Mouse (Mus musculus) thymus, postnatal 14 days (tissue): ENCODE measurements around the gene Gm45213.

Experiments used
- DNase-seq: peaks from one replicate; pipeline ENCODE4 v3.0.0; 2021

Gene Gm45213

DNA sequence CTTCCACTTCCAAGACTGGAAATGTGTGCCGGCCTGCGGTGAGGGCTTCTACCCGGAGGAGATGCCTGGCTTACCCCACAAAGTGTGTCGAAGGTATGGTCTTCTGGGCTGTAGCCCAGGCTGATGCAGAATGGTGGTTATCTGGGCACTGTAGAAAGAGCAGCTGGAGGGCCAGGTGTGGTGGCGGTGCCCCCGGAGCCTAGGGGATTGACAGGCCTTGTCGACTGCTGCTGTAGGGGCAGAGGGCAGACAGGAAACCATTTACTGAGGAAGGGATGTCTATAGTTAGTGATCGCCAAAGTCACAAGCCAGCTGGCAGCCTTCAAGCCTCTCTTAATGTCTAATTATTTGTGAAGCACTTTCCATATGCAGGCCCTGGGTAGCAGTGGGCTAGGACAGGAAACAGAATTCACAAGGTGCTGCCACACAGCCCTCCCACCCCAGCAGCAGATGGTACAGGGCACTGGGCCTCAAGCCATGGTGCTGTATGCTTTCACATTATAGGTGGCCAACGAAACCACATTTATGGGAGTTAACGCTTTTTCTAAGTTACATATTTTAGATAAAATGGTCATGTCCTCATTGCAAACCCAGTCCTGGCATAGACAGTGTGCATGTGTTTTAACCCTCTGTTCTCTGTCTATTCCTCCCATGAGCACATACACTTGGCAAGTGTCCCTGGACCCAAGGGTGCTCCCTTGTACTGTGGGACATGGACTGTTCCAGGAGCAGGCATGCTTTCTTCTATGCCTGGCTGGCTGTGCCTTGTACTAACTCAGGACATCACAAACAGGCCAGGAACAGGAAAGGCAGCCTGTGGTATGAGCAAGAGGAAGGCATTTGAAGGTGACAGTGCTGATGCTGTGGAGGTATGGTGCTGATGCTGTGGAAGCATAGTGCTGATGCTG is at the start of gene Gm45213:
TSS of gene Gm45213 (plus strand) at position 51 of the 908 bp plus-strand sequence.
- DNase-seq = peak; percentile 33

DNA sequence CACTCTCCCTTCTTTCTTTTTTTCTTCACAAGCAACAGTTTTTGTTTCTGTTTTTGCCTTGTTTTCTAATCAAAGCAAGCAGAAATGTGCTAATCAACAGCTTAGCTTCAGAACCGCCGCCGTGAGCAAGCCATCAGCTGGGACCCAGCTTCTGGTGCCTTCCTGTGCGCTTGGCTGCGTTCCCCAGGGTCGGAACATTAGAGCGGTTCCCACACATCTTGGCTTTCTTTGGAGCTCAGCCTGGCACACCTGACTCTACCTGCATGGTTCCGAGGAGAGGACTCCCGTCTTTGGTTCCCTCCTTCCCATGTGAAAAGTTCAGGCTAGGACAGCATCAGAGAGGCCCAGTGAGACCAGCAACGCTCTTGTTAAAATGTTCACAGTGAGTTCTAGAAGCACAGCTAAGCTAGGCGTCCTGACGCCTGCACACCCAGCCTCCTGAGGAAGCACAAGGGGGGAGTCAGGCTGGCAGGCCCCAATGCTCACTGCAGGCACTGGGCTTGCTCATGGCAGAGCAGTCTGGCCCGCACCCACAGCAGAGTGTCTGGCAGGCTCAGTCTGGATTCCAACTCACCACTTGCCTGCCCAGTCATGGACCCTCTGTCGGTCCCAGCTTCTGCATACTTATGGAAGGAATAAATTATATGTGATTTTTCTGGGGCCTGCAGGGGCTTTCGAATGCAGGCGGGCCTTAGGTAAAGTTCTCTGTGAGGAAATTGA is 42.2 kb upstream of the Gm45213 start:
- no peak for DNase-seq

DNA sequence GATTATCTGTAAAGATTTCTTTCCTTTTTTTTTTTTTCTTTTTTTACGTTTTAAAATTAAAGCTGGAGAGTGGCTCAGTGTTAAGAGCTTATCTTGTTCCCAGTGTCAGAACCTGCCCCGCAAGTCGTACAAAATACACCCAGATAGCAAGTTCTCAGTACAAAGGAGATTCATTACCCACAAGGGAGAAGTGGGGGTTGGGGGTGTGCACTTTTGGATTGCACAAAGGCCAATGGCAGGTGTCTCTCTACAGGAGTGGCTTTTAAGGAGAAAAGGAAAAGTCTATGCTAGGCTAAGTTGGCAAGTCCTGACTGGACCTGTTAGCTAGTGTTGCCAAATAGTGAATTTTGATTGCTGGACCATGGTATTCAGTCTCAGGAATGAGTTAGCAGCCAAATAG is 41.6 kb upstream of the Gm45213 start:
- DNase-seq = no peak

DNA sequence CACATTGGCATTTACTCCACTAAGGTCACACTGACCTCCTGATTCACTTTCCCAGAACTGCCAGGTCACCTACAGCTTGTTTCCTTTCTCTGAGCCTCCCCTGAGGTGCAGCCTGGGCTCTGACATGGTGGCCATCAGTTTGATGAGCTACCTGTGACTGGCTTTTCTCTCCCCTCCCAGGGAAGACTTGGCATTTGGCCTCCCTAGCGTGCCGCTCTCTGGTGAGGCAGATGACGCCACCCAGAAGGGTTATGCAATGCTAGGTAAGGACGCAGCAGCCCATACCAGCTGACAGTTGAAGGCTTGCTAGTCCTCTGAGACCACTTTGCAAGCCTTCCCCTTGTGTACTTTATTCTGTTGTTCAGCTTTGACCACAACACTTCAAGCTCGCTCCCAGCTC is 40.0 kb upstream of the Gm45213 start:
- no peak for DNase-seq

DNA sequence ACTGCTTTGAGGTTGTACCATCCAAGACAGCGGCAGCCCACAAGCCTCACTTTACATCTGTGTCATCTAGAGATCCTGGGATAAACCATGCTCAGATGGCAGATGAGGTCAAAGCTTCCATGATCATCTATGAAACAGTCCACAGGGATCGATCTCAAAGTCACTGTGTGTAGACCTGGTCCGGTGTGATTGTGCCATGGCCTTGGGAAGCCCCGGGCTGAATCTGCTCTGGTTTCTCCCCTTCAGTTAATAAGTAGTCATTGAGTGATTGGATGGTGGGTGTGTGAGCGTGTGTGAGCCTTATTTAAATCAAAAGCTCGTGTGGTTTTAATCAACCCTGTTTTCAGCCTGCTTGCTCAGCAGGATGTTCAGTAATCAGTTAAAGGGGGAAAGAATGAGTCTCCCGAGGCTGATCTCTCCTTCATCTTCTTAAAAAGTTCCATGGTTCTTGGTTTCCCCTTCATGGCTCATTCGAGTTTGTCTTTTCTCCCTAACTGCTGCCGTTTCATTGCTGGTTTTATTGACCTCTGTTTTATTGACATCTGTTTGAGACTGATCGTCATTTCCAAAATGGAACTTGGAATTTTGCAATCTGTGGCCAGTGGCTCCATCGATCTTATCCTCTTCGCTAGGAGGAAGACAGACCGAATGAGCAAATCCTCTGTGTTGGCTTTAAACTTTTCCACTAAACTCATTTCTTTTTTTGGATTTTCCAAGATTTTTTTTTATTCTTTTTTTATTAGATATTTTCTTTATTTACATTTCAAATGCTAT is 39.4 kb upstream of the Gm45213 start:
- no peak for DNase-seq

DNA sequence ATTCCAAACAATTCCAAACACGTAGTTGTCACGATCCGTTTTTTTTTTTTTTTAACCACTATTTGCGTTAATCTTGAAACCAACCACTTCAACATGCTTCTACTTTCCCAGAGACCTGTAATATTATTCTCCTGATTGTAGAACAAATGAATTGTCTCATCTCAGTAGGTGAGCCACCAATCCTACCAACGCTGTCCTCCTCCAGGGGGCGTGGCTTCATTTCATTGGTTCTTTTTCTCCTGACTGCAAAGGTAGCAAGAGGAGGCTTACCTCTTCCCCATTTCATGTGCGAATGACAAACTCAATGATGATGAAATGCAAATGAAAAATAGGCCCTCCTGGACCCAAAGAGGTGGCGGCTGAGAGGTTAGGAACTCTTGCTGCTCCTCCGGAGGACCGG is 38.3 kb upstream of the Gm45213 start:
- no peak for DNase-seq

DNA sequence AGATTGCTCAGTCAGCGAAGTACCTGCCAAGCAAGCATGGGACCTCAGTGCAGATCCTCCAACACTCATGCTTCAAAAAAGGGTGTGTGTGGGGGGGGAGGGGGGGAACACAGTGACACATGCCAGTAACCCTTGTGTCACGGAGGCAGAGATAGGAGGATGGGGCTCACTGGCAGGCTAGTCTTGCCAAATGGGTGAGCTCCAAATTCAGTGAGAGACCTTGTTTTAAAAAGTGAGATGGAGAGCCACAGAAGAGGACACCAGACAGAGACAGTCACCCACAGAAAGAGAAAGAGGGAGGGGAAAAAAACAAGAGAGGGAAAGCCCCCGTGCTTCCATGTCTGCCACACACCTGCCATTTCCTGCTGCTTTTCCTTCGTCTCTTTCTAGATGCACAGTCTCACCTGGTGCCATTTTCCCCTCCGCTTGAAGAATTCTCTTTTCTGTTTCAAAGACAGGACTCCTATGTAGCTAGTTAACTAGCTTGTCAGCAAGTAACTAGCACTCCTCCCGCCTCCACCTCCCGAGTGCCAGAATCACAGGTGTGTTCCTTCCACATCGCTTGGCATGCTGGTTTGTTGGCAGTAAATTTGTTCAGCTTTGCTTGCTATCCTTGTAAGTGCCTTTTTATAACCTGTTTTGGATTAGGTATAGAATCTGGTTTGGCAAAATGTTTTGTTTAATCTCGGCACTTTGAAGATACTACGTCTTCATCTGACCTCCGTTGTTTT is 35.1 kb upstream of the Gm45213 start:
- DNase-seq = no peak

DNA sequence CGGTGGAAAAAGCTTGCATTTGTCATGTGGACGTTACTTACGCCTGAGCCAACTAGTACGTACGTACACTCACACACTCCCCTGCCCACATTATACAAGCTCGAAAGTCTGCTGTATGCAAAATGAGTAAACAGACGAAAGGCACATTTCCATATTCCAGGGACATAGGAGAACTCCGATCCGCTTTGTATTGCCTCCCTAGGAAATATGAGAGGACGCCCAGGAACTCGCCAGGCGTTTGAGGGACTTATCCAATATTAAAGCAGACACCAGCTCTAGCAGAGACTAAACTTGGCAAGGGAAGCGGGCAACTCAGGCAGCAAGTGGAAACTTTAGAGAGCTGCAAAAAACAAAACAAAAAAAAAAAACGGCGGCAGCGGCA is 34.5 kb upstream of the Gm45213 start:
- DNase-seq = no peak

DNA sequence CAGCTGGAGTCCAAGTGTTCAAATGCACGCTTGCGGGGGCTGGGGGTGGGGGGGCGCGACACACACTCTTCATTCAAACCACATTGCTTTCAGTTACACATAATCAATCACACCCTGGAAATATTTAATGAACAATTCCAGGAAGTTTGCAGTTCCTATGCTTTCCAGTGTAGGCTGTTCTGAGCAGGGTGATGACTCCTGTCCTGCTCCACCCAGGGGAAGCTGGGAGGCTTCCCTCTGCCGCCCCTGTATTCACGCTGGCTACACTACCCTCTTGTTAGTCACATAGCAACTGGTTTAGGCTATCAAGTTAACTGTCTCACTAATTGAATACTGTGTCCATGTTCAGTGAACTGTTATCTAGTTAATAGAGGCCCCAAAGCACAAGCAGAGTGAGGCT is 32.9 kb upstream of the Gm45213 start:
- no peak for DNase-seq

DNA sequence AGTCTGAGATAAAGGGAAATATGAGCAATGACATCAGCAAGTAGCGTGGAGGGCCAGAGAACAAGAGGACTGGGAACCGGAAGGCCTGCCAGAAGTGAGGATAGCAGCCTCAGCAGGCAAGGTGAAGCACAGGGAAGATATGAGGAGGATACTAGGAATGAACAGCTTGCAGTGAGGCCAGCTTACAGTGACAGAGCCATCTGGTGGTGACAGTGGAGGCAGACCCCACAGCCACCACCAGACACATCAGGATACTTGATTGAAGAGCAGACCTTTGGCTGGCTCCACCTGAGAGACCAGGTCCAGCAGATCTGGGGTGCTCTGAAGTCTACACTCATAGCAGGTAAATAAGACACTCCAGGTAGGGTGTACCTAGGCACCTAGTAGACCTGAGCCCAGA is 15.7 kb upstream of the Gm45213 start:
- no peak for DNase-seq

DNA sequence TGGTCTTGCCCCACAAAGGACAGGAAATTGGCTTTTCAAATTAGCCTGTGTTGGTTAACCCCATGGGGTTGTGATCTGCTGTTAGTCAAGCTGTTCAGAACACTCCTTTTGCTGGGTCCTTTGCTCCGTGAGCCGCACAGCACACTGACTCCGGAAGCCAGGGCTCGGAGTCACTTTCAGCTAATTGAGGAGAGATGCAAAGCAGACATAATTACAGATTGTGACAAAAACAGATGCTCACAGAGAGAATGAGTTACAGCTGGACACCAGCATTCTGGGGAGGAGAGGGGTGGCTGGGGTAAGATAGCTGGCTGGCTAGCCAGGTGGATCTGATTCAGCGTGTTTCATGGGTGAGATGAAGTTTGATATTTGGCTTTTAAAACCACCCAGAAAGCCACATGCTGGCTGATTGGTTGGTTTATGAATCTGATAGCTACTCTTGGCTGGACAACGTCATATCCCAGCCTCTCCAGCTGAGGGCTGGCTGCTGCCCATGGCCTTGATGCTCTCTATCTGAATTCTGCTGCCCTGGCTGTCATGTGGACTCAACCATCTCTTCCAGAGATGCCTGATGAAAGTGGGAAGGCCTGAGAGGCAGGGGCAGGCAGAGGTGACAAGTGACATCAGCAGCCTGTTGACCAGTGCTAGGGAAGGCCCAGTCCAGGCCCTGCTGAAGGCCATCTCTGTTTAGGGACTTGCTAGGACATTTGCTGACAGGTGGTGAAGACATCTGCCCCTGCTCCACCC is 14.5 kb upstream of the Gm45213 start:
- DNase-seq = no peak

DNA sequence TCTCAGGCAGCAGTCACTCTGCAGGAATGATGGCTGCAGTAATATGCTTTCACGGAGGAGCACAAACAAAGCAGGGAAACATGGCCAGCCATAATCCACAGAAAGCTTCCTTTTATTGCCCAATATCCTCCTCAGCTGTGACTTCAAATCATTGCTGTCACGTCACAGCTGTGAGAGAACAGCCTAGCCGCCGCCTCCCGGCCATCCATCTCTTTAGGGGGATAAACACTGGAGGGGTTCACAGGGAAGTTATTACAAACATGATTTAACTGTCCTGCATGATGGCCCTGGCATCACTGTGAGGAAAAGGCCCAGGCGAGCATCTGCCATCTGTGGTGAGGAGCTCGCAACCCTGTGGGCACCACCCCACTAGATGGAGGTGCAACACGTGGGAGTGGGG is 6.6 kb upstream of the Gm45213 start:
- no peak for DNase-seq

DNA sequence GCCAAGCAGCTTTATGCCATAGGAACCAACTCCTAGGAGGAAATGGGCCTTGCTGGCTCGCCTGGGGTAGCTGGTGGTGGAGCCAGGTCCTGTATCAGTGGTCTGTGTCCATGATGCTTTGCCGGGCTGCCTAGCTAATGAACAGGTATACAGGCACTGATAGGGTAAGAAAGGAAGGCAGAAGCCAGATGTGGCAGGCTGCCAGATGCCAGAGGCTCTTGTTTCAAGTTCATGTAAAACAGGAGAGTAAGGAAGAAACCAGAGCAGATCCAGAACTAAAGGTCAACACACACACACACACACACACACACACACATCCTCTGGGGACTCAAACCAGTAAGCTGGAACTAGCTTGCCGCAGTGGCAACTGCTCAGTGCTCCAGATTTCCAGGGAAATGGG is 5.1 kb upstream of the Gm45213 start:
- DNase-seq = no peak

DNA sequence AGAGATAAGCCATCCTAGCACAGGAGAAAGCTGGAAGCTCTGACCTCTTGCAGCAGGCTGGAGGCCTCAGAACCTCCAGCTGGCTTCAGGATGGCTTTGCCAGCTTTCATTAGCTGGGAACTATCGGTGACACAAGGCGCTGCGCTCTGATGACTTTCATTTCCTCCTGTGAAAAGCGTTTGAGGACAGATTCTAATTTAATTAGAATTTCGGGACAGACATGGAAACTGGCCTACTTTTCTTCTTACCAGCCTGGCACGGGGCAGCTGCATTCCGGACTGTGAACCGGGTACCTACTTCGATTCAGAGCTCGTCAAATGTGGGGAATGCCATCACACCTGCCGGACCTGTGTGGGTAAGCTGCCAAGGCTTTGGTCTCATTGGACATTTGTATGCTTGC is 4.7 kb upstream of the Gm45213 start:
- DNase-seq = no peak

DNA sequence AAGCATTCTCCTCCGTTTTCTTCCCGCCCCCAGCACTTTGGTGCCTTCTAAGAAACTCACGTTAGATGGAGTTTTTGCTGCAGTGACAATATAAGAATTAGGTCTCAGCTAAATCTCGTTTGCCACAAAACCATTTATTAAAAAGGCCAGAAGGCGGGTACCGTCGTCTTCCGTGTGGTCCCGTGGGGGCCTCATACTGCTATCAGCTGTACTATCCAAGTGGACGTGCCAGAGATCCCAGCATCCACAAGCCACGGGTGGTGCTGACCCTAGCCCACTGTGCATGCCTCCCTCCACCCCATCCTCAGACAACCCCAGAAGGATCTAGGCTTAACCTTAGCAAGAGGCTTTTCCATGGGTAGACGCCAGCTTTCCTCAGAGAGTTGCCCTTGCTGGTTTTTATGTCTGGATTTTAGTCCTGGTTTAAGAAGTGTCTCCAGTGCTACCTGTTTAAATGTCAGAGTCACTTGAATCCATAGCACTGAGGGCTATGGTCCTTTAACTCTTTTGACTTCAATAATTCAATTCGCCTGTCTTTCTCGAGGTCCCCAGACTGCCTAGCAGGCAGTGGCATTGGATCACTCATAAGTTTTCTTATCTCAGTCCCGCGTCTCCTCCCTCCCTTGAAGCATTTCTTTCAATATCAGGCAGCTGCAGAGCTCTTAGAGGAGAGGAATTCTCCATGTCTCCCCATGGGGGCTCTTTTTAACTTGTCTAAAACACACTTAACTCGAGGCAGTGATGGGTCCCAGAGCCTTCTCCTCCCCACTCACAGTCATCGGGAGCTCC is 3.2 kb upstream of the Gm45213 start:
- no peak for DNase-seq

DNA sequence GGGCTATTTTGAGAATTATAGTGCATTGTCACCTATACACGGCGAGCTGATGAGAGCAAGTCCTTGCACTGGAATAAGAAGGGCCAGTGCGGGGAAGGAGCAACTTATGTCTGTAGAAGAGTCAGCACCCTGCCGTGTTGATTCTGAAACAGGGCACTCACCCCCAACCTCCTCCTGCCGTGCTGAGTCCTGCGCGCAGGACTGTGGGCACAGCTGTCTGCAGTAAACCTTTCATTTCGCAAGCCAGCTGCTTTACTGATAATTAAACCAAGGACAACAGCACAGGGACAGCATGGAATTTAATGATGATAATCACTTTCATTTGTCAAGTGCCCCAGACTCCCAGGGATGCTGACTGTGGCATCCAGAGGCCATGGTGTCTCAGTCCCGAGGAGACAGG is 1.2 kb downstream of the Gm45213 start:
- DNase-seq = no peak

DNA sequence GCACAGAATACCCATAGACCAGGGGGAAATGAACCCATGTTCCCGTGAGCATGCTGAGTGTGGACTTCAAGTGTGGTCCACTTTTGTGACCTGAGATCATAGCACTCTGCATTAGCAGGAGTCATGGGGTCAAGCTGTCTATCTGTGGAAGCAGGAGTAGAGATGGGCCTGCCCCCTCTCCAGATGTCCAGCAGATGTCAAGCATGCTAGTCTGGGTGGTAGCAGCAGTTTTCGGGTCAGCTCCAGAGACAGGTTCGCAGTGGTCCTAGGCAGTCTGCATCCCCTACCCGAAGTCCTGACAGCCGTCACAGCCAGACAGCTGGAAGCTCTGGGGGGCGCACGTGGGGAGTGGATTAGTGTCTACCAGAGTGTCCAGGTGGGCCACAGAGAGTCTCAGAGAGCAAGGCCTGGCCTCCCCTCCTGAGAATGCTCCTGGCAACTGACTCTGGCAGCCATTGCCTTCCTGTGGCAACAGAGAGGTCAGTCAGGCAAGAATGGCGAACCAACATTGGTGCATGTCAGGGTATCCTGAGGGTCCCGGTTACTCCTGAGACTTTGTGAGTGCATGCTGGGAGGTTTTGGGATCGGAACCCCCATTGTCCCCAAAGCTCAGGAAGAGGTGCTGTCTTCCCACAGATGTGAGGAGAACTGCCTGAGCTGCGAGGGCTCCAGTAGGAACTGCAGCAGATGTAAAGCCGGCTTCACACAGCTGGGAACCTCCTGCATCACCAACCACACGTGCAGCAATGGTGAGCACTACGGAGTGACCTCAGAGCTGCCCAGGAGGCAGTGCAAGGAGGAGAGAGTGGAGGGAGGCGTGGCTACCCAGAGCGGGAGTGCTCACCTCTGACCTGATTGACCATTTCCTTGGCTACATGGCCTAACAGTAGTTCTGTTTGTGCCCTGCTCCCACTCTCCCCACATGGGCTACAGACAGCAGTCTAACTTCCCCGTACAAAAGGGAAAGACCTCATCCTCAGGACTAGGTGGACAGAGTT is 3.8 kb downstream of the Gm45213 start:
- DNase-seq = no peak

DNA sequence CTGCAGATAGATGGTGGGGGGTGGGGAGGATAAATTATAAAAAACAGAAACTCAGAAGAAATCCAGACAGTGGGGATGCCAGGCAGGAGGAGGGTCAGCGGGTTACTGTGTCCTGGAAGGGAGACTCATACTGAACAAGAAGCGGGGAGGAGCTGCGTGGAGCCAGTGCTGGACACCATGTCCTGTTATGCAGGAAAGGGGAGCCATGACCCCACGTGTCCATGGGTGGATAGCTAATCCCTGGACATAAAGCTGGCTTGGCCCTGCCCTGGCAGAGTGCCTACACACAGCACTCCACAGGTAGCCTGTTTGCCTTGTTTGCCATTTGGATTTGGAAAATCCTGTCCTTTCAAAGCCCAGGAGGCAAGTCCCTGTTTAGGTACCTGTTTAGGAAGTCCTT is 4.6 kb downstream of the Gm45213 start:
- DNase-seq = no peak

DNA sequence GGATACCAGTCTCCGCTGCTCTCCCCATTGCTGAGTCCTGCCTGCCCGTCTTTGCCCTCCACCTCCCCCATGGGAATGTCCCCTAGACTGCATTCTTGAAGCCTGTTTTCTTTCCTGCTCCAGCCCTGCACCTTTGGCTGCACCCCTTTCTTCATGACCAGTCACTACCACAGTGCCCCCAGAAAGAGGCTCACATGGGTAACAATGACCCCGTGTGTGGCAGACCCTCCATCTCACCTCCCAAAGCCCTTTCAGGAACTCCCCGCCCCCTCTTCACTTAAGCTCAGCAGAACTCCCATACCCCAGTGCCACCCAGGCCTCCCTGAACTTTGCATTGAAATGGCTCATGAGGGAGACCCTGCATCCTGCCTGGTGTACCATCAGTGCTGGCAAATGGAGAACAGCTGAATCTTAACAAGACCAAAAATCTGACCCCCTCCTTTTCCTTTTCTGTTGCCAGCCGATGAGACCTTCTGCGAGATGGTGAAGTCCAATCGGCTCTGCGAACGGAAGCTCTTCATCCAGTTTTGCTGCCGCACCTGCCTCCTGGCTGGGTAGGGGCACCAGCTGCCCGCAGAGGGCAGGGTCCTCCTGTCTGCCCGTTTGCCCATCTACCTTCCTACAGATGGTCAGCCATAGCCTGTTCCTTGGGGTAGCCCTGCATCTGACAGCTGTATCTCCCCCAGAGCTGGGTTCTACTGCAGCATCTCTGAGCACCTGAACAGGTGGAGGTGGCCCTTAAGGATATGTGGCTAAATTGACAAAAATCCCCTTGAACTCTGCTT is 5.2 kb downstream of the Gm45213 start:
- DNase-seq = no peak
